Mouse (Mus musculus) erythroblast, embryonic 14.5 days (primary cell): Measurements from ENCODE around the gene Rps6kb2.

Experiments used
- GATA1 ChIP-seq: IDR thresholded peaks from 2 replicates; pipeline ENCODE4 v1.6.1; 2012; ENCODE audit warnings: low read length, inconsistent platforms, mixed read lengths
- TAL1 ChIP-seq: IDR thresholded peaks from 3 replicates; pipeline ENCODE4 v1.6.1; 2012; ENCODE audit warnings: low read length, inconsistent platforms, mixed read lengths

DNA sequence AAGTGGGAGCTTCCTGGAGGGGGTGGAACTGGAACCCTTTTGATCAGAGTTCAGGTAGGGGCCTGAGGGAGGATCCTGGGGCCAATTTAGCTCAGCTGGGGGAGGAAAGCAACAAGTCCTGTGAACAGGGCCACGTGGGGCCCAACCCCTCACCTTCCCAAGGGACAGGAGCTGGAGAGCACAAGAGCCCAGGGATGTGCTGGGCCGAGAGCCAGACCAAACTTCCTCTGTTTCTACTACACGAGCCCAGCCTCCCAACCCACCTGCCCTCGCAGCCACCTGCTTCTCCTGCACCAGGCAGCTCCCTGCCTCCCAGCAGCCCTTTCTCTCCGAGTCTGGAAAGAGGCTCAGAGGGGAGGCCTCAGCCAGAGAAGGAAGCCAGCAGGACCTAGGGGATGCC lies 33.4 kb upstream of the Rps6kb2 start:
- TF ChIP-seq GATA1, result no peak
- TF ChIP-seq TAL1, result no peak
